Mouse (Mus musculus) activated CD4-positive, CD25-positive, alpha-beta regulatory T cell, adult 4 months (primary cell): ENCODE results near the gene Olfr1474. TPM values are rescaled to one million over a fixed set of nuclear protein-coding genes. Genes with fewer than 3 reads are reported as not detected.
"Not testable (repeated sequence)": the region's sequence is repeated elsewhere in the genome, so short reads cannot be mapped to it uniquely, and the experiment has no call there.

Experiments used
- ATAC-seq: one replicate; pipeline ENCODE4 v1.8.0; 2017
- polyA plus RNA-seq, 2 experiments: library from polyadenylated mRNA; unstranded; fragments of 100-300 nt; shearing (Covaris generic); gene quantifications; one replicate each; pipeline ENCODE4 v1.2.1; 2017

The Olfr1474 gene
- polyA plus RNA-seq: not detected

- ATAC-seq: not testable (repeated sequence)
Observed at GRCm38 (mm10) chr19:13469265-13469664, at the start of gene Olfr1474. Gene Olfr1474, plus strand, starts transcription at chr19:13469565.

- ATAC-seq: not testable (repeated sequence)
Observed at GRCm38 (mm10) chr19:13443109-13443508, 26.3 kb upstream of the Olfr1474 start, which contains the start of gene Olfr1471. Gene Olfr1471, plus strand, starts transcription at chr19:13443409.

GRCm38 (mm10) chr19:13455986-13456385, 13.4 kb upstream of the Olfr1474 start, which contains the start of gene Olfr1472:
Gene Olfr1472, minus strand, starts transcription at chr19:13456086.
- no peak for ATAC-seq

- no peak for ATAC-seq
Observed at GRCm38 (mm10) chr19:13480096-13480495, 10.7 kb downstream of the Olfr1474 start, which contains the start of gene Olfr1475. Gene Olfr1475, minus strand, starts transcription at chr19:13480196.

- ATAC-seq: no peak
Observed at GRCm38 (mm10) chr19:13500246-13500645, 30.9 kb downstream of the Olfr1474 start, which contains the start of gene Olfr1477. Gene Olfr1477, plus strand, starts transcription at chr19:13500546.

Other genes with a start within 250 kb of the Olfr1474 start
- gene Olfr1463, start 238.2 kb upstream of the Olfr1474 start, polyA plus RNA-seq: not detected
- gene Olfr1465, start 154.0 kb upstream of the Olfr1474 start, polyA plus RNA-seq: not detected
- not detected for gene Olfr1466, start 130.7 kb upstream of the Olfr1474 start, polyA plus RNA-seq
- not detected for gene Olfr1467, start 107.3 kb upstream of the Olfr1474 start, polyA plus RNA-seq
- gene Olfr1469, start 61.7 kb upstream of the Olfr1474 start, polyA plus RNA-seq: under 1 TPM in 1 of 2 experiments, not detected in 1; 0.61 TPM
- gene Olfr1471, start 26.2 kb upstream of the Olfr1474 start, polyA plus RNA-seq: not detected
- gene Olfr1472, start 13.5 kb upstream of the Olfr1474 start, polyA plus RNA-seq: under 1 TPM in 1 of 2 experiments, not detected in 1; 0.36 TPM
- not detected for gene Olfr1475, start 10.6 kb downstream of the Olfr1474 start, polyA plus RNA-seq
- gene Olfr1477, start 31.0 kb downstream of the Olfr1474 start, polyA plus RNA-seq: under 1 TPM in 1 of 2 experiments, not detected in 1; 0.11 TPM
- gene Olfr1480, start 58.3 kb downstream of the Olfr1474 start, polyA plus RNA-seq: not detected
- not detected for gene Olfr1484, start 113.9 kb downstream of the Olfr1474 start, polyA plus RNA-seq
- gene Olfr1487, start 147.8 kb downstream of the Olfr1474 start, polyA plus RNA-seq: not detected
- not detected for gene Olfr1489, start 162.1 kb downstream of the Olfr1474 start, polyA plus RNA-seq
- not detected for gene Olfr1490, start 181.5 kb downstream of the Olfr1474 start, polyA plus RNA-seq
- gene Olfr1491, start 227.7 kb downstream of the Olfr1474 start, polyA plus RNA-seq: not detected